Mouse (Mus musculus) inflammation-experienced regulatory T-cells, adult 6 months (primary cell): ENCODE data around the gene Wdr17. TPM values are rescaled to one million over a fixed set of nuclear protein-coding genes. Genes with fewer than 3 reads are reported as not detected.

ENCODE experiments used
- ATAC-seq: one replicate; pipeline ENCODE4 v1.8.0; 2017
- polyA plus RNA-seq, 3 experiments: library from polyadenylated mRNA; unstranded; fragments of 100-300 nt; shearing (Covaris generic); gene quantifications; one replicate each; pipeline ENCODE4 v1.2.1; 2017

Wdr17 gene
- polyA plus RNA-seq, 3 experiments from 2014 or later = not detected

DNA sequence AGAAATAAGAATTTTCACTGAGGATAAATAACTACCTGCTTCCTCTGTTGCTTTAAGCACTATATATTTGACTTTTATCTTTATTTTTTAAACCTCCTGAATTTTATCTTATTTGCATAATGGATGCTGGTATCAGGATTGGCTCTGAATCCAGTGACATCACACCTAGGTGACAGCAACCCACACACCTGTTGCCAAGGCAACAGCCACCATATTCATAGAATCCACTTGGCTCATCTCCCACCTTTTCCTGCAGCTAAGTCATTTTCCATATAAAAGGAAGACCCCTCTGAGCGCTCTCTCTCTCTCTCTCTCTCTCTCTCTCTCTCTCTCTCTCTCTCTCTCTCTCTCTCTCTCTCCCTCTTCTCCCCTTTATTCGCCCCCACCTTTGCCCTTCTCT is 290.0 kb downstream of the Wdr17 start:
- ATAC-seq = no peak

DNA sequence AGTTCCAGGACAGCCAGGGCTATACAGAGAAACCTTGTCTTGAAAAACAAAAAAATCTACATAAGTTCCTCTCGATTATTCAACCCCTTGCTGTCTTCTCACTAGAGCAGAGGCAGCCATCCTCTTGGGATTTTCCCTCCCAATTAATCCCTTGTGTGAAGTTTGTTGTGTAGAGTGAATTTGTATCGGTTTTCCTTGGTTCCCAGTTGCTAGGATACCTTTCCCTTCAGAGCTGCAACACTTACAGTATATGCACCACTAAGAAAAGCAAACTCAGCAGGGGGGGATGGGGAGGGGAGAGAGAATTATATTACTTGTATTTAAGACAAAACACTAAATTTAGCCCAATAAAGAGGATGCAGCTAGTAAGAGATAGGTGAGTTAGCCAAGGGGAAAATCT is 290.9 kb downstream of the Wdr17 start:
- no peak for ATAC-seq

DNA sequence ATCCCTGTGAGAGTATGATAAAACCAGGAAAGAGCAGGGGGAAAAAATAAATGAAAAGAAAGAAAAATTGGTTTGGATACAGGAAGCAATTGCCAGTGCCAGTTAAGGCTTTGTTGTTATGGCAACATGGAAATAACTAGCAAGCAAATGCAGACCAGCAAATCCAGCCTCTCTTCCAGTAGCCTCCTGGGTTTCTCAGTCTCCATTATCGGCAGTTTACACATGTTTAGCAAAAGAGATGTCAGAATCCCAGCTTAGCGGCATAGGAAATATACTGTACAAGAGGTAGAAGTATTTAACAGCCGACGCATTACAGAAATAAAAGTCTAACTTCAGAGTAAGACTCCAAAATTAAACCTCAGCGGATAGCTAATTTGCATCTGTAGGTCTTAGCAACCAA is 292.4 kb downstream of the Wdr17 start:
- ATAC-seq = no peak

DNA sequence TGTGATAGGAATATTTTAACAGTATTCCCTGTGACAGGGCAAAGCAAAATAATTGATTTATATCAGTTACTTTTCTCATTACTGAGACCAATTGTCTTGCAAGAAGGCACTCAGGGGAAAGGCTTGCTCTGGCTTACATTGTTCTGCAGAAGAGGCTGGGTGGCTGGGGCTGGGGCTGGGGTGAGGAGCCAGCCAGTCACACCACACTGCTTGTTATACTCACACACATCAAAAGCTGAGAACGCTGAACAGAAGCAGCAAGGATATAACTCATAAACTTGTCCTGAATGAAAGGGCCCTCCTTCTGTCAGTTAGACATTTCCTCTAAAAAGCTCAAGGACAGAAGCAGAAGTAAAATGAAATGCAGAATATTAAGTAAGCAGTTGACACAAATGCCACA is 304.1 kb downstream of the Wdr17 start:
- no peak for ATAC-seq

DNA sequence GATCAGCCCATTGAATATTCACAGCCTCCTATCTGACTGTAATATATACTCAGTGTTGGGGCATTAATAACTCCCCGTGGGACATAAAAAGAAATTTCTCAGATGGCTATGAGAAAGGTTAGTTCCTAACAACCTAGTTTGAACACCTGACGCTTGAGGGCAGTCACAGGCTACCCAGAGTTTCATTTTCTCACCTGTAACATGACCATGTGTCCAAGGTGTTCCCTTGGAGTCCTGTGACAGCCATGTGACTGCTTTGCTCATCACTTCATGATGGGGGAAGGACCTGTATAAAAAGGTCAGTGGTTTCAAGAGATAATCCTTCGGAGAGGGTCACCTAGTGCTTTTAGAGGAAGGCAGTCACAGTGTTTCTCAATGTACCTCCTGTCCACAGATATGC is 305.5 kb downstream of the Wdr17 start:
- no peak for ATAC-seq

Other genes with a start within 250 kb of the Wdr17 start
- gene Gpm6a, start 67.7 kb upstream of the Wdr17 start, polyA plus RNA-seq = under 1 TPM in 1 of 3 experiments, not detected in 2; 0.29 TPM